Comparison of ENCODE assay signal across 10 mouse cellular contexts in genomic region chr17:47627791-47628190, GRCm38 (mm10). TPM values are rescaled to one million over a fixed set of nuclear protein-coding genes. Genes with fewer than 3 reads are reported as not detected.
DNase-seq lines count a peak whose midpoint lies in the region; ATAC-seq and TF ChIP-seq lines count a peak whose summit lies in the region.
"Had no signal": no experiment of that assay in that cellular context is flagged by ENCODE, and none has a peak within 500 bp of the region (broad histone marks: within the 10 kb centered on the region; RNA-seq: fewer than 3 reads in every experiment).

No protein-coding gene starts in this region.

- peak; percentile 47 for TF ChIP-seq CTCF in Patski (IDR thresholded peaks at IDR 0.05)

- peaks cover 34% of the 10 kb centered on the region for H3K36me3 ChIP-seq in hindbrain, embryonic 13.5 days
- peaks cover 17% of the 10 kb centered on the region for H3K36me3 ChIP-seq in hindbrain, embryonic 16.5 days (ENCODE audit: control insufficient read depth, insufficient read depth, low read length)
- H3K36me3 ChIP-seq in limb, embryonic 12.5 days = peaks cover 44% of the 10 kb centered on the region

- POLR2A ChIA-PET in Patski (lab: Charles Lee) = no interaction called here

- WGBS in hindbrain, embryonic 13.5 days = 84% methylated on average over 2 of the region's 2 CpGs
- 82% methylated on average over 2 of the region's 2 CpGs for WGBS in hindbrain, embryonic 16.5 days
- 74% methylated on average over 2 of the region's 2 CpGs for WGBS in limb, embryonic 12.5 days

- CTCF ChIA-PET in Patski (lab: Charles Lee) = no interaction called here

- peak; percentile 49 for DNase-seq in A20 (ENCODE audit: low read depth, low spot score)
- no peak for DNase-seq in Patski (ENCODE audit: low read depth, low spot score)
- DNase-seq in cerebellum, adult 8-10 months = no peak
- DNase-seq in layer of hippocampus, adult 18-20 months (ENCODE audit: low spot score in 2 of 2) = no peak
- no peak for DNase-seq in frontal cortex, postnatal 10 days (ENCODE audit: low spot score in 2 of 2)
- DNase-seq: adrenal gland, postnatal 36 days; kidney, adult 2 months had no signal

- in situ Hi-C loops in Patski (cut with MboI; ENCODE audit: low pct_unique_long_range_greater_than_20kb) = no loop called here

- H3K27ac ChIP-seq in hindbrain, embryonic 13.5 days = no peak overlapping the region
- no peak overlapping the region for H3K27ac ChIP-seq in hindbrain, embryonic 16.5 days (ENCODE audit: low read depth, low read length)
- H3K27ac ChIP-seq in limb, embryonic 12.5 days = peak overlapping the region; percentile 94; the same call in 1 of the 2 replicates

- peaks cover 36% of the 10 kb centered on the region for H3K4me1 ChIP-seq in hindbrain, embryonic 13.5 days (replicated peaks)
- H3K4me1 ChIP-seq in hindbrain, embryonic 16.5 days (ENCODE audit: control insufficient read depth, insufficient read depth, low read depth, low read length) = peaks cover 22% of the 10 kb centered on the region
- peaks cover 26% of the 10 kb centered on the region for H3K4me1 ChIP-seq in limb, embryonic 12.5 days (replicated peaks)

- no peaks in the 10 kb centered on the region for H3K27me3 ChIP-seq in hindbrain, embryonic 13.5 days
- no peaks in the 10 kb centered on the region for H3K27me3 ChIP-seq in hindbrain, embryonic 16.5 days (replicated peaks; ENCODE audit: control insufficient read depth, insufficient read depth, low read length)
- H3K27me3 ChIP-seq in Patski = no peaks in the 10 kb centered on the region
- H3K27me3 ChIP-seq in limb, embryonic 12.5 days = no peaks in the 10 kb centered on the region

- H3K9me3 ChIP-seq in hindbrain, embryonic 13.5 days = no peaks in the 10 kb centered on the region
- no peaks in the 10 kb centered on the region for H3K9me3 ChIP-seq in hindbrain, embryonic 16.5 days (ENCODE audit: control insufficient read depth, low read length)
- 0 out of 2 replicates have a peak, but pooled peaks cover 6% of the 10 kb centered on the region for H3K9me3 ChIP-seq in limb, embryonic 12.5 days

- ATAC-seq in hindbrain, embryonic 13.5 days (ENCODE audit: low FRiP score) = no peak
- ATAC-seq in hindbrain, embryonic 16.5 days = no peak
- no peak for ATAC-seq in Patski
- ATAC-seq in limb, embryonic 12.5 days (ENCODE audit: insufficient number of reproducible peaks, insufficient read depth, low FRiP score, low TSS enrichment, low read depth) = no peak

- H3K4me3 ChIP-seq in hindbrain, embryonic 13.5 days = peak overlapping the region; percentile 71; the same call in 1 of the 2 replicates
- H3K4me3 ChIP-seq in hindbrain, embryonic 16.5 days (ENCODE audit: low read length) = no peak overlapping the region
- H3K4me3 ChIP-seq in limb, embryonic 12.5 days (replicated peaks) = no peak overlapping the region

- peak overlapping the region; percentile 85; the same call in 1 of the 2 replicates for H3K4me2 ChIP-seq in hindbrain, embryonic 13.5 days
- H3K4me2 ChIP-seq in hindbrain, embryonic 16.5 days (ENCODE audit: low read length) = no peak overlapping the region; the same call in 1 of the 2 replicates
- H3K4me2 ChIP-seq in limb, embryonic 12.5 days = peak overlapping the region; percentile 92

- H3K9ac ChIP-seq in hindbrain, embryonic 13.5 days = no peak overlapping the region
- no peak overlapping the region for H3K9ac ChIP-seq in hindbrain, embryonic 16.5 days (ENCODE audit: low read depth, low read length)
- H3K9ac ChIP-seq in limb, embryonic 12.5 days (replicated peaks) = no peak overlapping the region

RNA-seq across cellular contexts. Expression of gene Usp49, which starts 2.7 kb away (rescaled TPM):
- polyA plus RNA-seq in hindbrain, embryonic 13.5 days (2015; fragmentation: Nextera tagmentation; extraction: Ambion mirVana) = 8.6 and 9.1 TPM in 2 replicates
- 5.2 TPM in 2 replicates for polyA plus RNA-seq in hindbrain, embryonic 16.5 days (2015; fragmentation: Nextera tagmentation; extraction: Ambion mirVana)
- polyA plus RNA-seq in Patski (2021) = 10.0 TPM
- polyA plus RNA-seq in limb, embryonic 12.5 days (2016; fragmentation: Nextera tagmentation; extraction: Ambion mirVana) = 8.1 and 8.9 TPM in 2 replicates
- total RNA-seq in layer of hippocampus, adult 18-20 months (2021) = 10 to 100 TPM in 1 of 2 experiments, 1 to 10 TPM in 1; 9.7 to 10.8 TPM

RNA-seq across cellular contexts. Expression of gene Gm20517, which starts 16.4 kb away (rescaled TPM):
- polyA plus RNA-seq in hindbrain, embryonic 13.5 days (2015; fragmentation: Nextera tagmentation; extraction: Ambion mirVana) = 2.1 and 2.7 TPM in 2 replicates
- 1.7 and 1.9 TPM in 2 replicates for polyA plus RNA-seq in hindbrain, embryonic 16.5 days (2015; fragmentation: Nextera tagmentation; extraction: Ambion mirVana)
- polyA plus RNA-seq in Patski (2021) = 2.4 TPM
- polyA plus RNA-seq in limb, embryonic 12.5 days (2016; fragmentation: Nextera tagmentation; extraction: Ambion mirVana) = 2.3 and 2.6 TPM in 2 replicates
- 1 to 10 TPM; 4.2 to 5.8 TPM for total RNA-seq in layer of hippocampus, adult 18-20 months (2021)

RNA-seq across cellular contexts. Expression of gene Med20, which starts 16.4 kb away (rescaled TPM):
- polyA plus RNA-seq in hindbrain, embryonic 13.5 days (2015; fragmentation: Nextera tagmentation; extraction: Ambion mirVana) = 42.5 and 44.8 TPM in 2 replicates
- polyA plus RNA-seq in hindbrain, embryonic 16.5 days (2015; fragmentation: Nextera tagmentation; extraction: Ambion mirVana) = 43.7 and 45.3 TPM in 2 replicates
- polyA plus RNA-seq in Patski (2021) = 36.3 TPM
- 47.8 and 48.9 TPM in 2 replicates for polyA plus RNA-seq in limb, embryonic 12.5 days (2016; fragmentation: Nextera tagmentation; extraction: Ambion mirVana)
- 10 to 100 TPM; 33.4 to 36.9 TPM for total RNA-seq in layer of hippocampus, adult 18-20 months (2021)

RNA-seq across cellular contexts. Expression of gene Bysl, which starts 16.5 kb away (rescaled TPM):
- 33.9 and 34.2 TPM in 2 replicates for polyA plus RNA-seq in hindbrain, embryonic 13.5 days (2015; fragmentation: Nextera tagmentation; extraction: Ambion mirVana)
- polyA plus RNA-seq in hindbrain, embryonic 16.5 days (2015; fragmentation: Nextera tagmentation; extraction: Ambion mirVana) = 35.5 and 37.8 TPM in 2 replicates
- polyA plus RNA-seq in Patski (2021) = 18.2 TPM
- polyA plus RNA-seq in limb, embryonic 12.5 days (2016; fragmentation: Nextera tagmentation; extraction: Ambion mirVana) = 28.3 and 28.4 TPM in 2 replicates
- 10 to 100 TPM; 19.4 to 19.5 TPM for total RNA-seq in layer of hippocampus, adult 18-20 months (2021)
